Mouse (Mus musculus): ENCODE measurements around the gene Fgf2. TPM values are rescaled to one million over a fixed set of nuclear protein-coding genes. Genes with fewer than 3 reads are reported as not detected.

Gene Fgf2
- polyA plus RNA-seq, 1 experiment from 2014 or later = 0.35 TPM

DNA sequence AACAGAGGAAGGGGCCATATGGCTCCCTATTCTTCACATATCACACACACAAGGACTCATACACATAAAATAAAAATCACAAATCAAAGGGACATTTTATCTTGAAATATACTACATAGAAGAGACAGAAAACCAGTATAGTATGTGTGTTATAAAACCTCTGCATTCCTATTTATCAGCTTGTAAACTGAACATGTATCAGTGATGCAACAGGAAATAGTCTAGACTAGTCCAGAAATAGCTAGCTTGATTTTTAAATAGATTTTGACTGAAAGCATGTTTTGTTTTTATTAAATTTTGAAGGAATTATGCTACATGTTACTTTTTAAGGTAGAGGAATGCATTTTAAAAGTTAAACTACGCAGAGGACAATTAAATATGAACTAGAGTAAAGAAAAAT, 18.2 kb upstream of the Fgf2 start:
- H3K9me3 ChIP-seq (replicated peaks) = no peaks in the 10 kb centered on the region
- DNase-seq (ENCODE audit: low spot score) = no peak
- no peak overlapping the region for H3K27ac ChIP-seq (replicated peaks)
- H3K36me3 ChIP-seq = no peaks in the 10 kb centered on the region
- H3K4me1 ChIP-seq = no peaks in the 10 kb centered on the region
- no peaks in the 10 kb centered on the region for H3K27me3 ChIP-seq (ENCODE audit: low read depth, poor library complexity, severe bottlenecking)
- WGBS = 89% methylated on average over 1 of the region's 1 CpGs
- no peak overlapping the region for H3K4me3 ChIP-seq

DNA sequence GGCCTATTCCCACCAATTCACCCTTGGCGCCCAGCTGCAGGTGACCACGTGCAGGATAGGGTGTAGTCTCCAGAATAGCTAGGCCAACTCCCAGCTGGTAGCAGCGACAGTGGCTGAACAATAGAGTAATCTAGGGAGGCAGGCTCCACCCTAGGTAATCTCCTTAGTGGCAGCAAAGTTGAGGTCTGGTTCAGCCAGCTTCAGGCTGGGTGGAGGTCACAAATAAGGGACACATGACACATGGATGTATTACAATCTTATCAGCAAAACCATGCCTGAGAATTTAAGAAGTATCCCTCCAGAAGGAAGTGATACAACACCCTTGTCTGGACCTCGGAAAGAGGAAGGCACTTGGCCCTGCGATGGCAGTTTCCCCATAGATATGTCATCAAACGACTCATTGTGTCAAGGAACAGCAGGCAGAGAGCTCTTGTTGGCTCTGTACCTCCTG, 16.1 kb upstream of the Fgf2 start:
- DNase-seq (ENCODE audit: low spot score) = no peak
- Histone ChIP-seq H3K36me3 (no peaks in the 10 kb centered on the region), H3K27ac (replicated peaks) (no peak overlapping the region), H3K4me3 (no peak overlapping the region), H3K4me1 (no peaks in the 10 kb centered on the region), H3K27me3 (ENCODE audit: low read depth, poor library complexity, severe bottlenecking) (no peaks in the 10 kb centered on the region), H3K9me3 (replicated peaks) (no peaks in the 10 kb centered on the region)
- WGBS = 63% methylated on average over 6 of the region's 6 CpGs

DNA sequence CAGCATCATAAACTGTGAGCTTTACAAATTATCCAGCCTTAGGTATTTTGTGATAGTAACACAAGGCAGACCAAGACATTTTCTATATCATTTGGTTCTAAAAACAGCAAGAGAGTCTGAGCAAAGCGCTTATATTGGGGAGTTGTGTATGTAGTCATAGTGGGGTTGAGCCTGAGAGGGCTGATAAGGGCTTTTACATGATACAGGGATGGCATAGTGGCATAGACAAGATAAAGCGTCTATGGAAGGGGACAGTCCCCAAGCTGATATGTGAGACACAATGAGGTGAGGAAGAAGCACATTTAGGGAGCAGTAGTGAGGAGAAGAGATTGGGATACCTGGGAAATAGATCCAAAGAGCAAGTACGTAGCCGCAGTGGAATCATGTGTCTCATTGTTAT, 14.1 kb upstream of the Fgf2 start:
- H3K9me3 ChIP-seq (replicated peaks) = no peaks in the 10 kb centered on the region
- 88% methylated on average over 4 of the region's 4 CpGs for WGBS
- no peak for DNase-seq (ENCODE audit: low spot score)
- H3K4me3 ChIP-seq = no peak overlapping the region
- no peaks in the 10 kb centered on the region for H3K4me1 ChIP-seq
- no peaks in the 10 kb centered on the region for H3K36me3 ChIP-seq
- no peaks in the 10 kb centered on the region for H3K27me3 ChIP-seq (ENCODE audit: low read depth, poor library complexity, severe bottlenecking)
- H3K27ac ChIP-seq (replicated peaks) = no peak overlapping the region

DNA sequence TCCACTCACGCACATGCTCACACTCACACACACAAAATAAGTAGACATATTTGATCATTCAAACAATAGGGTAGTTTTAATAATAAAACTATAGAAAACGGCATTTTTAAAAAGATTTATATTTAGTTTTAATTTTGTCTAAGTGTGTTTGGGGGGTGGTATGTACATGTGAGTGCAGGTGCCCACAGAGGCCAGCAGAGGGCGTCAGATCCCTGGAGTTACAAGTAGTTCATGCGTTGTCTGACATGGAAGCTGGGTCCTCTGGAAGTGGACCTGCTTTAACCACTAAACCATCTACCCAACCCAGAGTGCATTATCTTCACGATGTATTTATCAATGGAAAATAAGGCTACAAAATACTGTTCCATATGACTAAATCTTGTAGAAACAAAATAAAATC, 7.0 kb upstream of the Fgf2 start:
- Histone ChIP-seq H3K36me3 (no peaks in the 10 kb centered on the region), H3K4me1 (no peaks in the 10 kb centered on the region), H3K27ac (replicated peaks) (no peak overlapping the region), H3K27me3 (ENCODE audit: low read depth, poor library complexity, severe bottlenecking) (peaks cover 6% of the 10 kb centered on the region), H3K4me3 (no peak overlapping the region), H3K9me3 (replicated peaks) (no peaks in the 10 kb centered on the region)
- DNase-seq (ENCODE audit: low spot score) = no peak
- WGBS = 62% methylated on average over 5 of the region's 5 CpGs

DNA sequence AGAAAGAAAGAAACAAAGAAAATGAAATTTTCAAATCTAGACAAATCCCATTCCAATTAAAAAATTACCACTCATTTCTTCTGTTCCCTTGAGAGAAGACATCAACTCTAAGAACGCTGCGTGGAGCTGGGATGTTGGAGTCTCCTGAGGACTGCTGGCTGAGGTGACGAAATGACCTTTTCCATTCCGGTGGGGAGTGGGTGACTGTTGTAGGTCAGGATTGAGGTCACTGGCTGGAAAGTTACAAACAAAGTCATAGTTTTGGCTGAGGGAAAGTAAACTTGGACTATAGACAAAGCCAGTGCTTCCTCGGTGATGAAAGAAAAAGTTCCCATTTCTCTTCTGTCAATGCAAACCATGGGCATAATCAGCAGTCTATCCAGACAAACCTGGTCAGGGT, 5.3 kb upstream of the Fgf2 start:
- 76% methylated on average over 5 of the region's 5 CpGs for WGBS
- Histone ChIP-seq H3K4me1 (peaks cover 3% of the 10 kb centered on the region), H3K4me3 (no peak overlapping the region), H3K27me3 (ENCODE audit: low read depth, poor library complexity, severe bottlenecking) (peaks cover 23% of the 10 kb centered on the region), H3K36me3 (no peaks in the 10 kb centered on the region), H3K27ac (replicated peaks) (no peak overlapping the region), H3K9me3 (replicated peaks) (no peaks in the 10 kb centered on the region)
- DNase-seq (ENCODE audit: low spot score) = no peak

DNA sequence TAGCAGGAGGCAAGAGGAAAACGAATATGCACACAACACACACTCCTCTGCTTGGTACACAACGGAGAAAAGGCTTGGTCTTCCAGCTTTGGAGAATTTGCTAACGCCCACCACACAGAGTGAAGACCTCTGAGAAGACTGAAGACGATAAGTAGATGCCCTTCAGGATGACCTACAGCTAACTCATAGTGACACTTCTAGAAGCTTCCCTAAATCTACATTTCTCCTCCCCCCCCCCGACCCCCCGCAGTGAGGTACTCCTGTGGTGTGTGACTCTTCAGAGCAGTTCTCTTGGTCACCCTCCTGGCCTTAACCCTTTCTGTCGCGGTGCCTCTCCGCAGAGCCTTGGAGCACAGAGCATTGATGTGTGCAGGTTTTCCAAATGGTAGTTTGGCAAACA, 475 bp upstream of the Fgf2 start:
- Histone ChIP-seq H3K4me1 (peaks cover 17% of the 10 kb centered on the region), H3K27ac (replicated peaks) (no peak overlapping the region), H3K36me3 (no peaks in the 10 kb centered on the region), H3K9me3 (replicated peaks) (no peaks in the 10 kb centered on the region), H3K4me3 (peak overlapping the region; percentile 89), H3K27me3 (ENCODE audit: low read depth, poor library complexity, severe bottlenecking) (peaks cover 60% of the 10 kb centered on the region)
- DNase-seq (ENCODE audit: low spot score) = peak; percentile 14
- 30% methylated on average over 9 of the region's 9 CpGs for whole genome bisulfite sequencing

DNA sequence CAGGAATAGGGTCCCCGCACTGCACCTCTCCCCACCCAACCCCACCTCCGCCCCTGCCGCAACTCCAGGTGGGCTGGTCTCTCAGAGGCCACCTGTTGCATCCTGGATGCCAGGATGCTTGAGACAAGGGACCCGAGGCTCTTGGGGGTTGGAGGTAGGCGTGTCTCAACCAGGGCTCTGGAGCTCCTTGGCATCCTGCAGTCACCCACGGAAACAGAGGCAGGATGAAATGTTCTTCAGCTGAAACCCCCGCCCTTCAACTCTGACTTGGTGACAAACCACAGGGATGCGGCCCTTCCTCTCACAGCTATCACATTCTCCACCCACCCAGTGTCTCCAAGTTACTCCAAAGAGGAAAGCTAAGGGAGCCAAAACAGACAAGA, 1.0 kb downstream of the Fgf2 start:
- no peak for DNase-seq (ENCODE audit: low spot score)
- Histone ChIP-seq H3K27ac (replicated peaks) (peak overlapping the region; percentile 88), H3K4me1 (peaks cover 17% of the 10 kb centered on the region), H3K36me3 (no peaks in the 10 kb centered on the region), H3K27me3 (ENCODE audit: low read depth, poor library complexity, severe bottlenecking) (peaks cover 60% of the 10 kb centered on the region), H3K4me3 (peak overlapping the region; percentile 89), H3K9me3 (replicated peaks) (no peaks in the 10 kb centered on the region)
- WGBS = 11% methylated on average over 8 of the region's 8 CpGs

DNA sequence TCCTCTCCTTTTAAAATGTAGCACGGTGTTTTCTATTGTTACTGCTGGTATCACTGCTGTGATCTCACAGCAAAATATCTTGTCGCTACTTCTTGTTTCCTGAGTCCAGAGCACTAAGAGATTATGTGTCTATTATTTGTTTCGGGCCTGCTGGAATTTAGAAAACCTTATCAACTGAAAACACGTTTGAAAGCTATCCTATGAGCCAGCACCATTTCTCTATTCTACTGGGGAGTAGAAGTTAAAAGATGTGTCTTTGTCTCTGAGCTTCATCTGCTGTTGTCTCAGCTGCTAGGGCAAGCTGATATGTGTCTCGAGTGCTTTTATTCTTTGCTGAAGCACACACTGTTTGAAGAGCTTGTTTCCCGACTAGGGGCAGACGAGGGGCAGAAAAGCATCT, 2.2 kb downstream of the Fgf2 start:
- H3K4me3 ChIP-seq = no peak overlapping the region
- H3K36me3 ChIP-seq = no peaks in the 10 kb centered on the region
- no peaks in the 10 kb centered on the region for H3K9me3 ChIP-seq (replicated peaks)
- no peak for DNase-seq (ENCODE audit: low spot score)
- 62% methylated on average over 7 of the region's 7 CpGs for WGBS
- peaks cover 60% of the 10 kb centered on the region for H3K27me3 ChIP-seq (ENCODE audit: low read depth, poor library complexity, severe bottlenecking)
- H3K4me1 ChIP-seq = peaks cover 17% of the 10 kb centered on the region
- H3K27ac ChIP-seq (replicated peaks) = no peak overlapping the region

DNA sequence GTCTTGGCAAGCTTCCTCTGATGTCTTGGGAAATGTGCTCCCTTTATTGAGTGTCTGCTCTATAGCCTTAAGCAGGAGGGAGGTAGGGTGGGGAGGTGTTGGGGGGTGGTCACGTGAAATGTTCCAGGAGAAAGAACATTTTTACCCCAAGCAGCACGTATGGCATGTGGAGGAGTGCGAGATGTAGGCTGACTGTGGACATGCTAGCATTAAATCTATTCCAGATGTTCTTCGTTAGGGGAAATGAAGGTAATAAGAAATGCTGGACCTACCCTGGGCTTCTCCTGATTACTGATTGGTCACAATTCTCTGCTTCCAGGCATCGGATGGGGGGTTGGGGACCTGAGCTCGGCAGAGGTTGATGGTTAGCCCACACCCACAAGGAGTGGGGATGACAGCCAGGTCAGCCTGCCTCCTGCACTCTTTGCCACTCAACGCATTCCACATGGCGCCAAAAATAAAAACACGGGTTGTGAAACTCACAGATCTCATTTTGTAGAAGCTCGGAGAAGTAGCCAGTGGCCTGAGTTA, 5.9 kb downstream of the Fgf2 start:
- Histone ChIP-seq H3K4me1 (peaks cover 2% of the 10 kb centered on the region; the same call in 1 of the 2 replicates), H3K4me3 (no peak overlapping the region), H3K36me3 (no peaks in the 10 kb centered on the region), H3K9me3 (replicated peaks) (no peaks in the 10 kb centered on the region), H3K27me3 (ENCODE audit: low read depth, poor library complexity, severe bottlenecking) (peaks cover 24% of the 10 kb centered on the region), H3K27ac (replicated peaks) (no peak overlapping the region)
- WGBS = 83% methylated on average over 10 of the region's 10 CpGs
- DNase-seq (ENCODE audit: low spot score) = no peak

DNA sequence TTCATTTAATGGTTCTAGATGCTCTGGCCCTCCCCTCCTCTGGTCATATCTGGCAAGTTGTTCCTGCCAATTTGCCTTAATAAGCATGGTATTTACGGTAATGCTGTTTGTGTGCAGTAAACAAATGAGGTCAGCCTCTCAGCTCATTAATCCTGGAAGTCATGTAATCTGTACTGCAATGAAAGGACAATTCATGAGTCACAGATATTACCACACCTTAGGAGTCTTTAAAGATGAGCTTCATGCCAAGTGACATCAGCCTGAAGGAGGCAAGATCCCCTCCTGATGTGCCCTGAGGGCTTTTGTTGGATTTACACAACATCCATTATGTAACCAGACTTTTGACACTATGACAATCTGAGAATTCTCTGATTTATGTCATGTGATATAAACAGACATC, 6.6 kb downstream of the Fgf2 start:
- no peaks in the 10 kb centered on the region for H3K9me3 ChIP-seq (replicated peaks)
- H3K4me3 ChIP-seq = no peak overlapping the region
- H3K36me3 ChIP-seq = no peaks in the 10 kb centered on the region
- peaks cover 17% of the 10 kb centered on the region for H3K27me3 ChIP-seq (ENCODE audit: low read depth, poor library complexity, severe bottlenecking)
- no peak for DNase-seq (ENCODE audit: low spot score)
- no peak overlapping the region for H3K27ac ChIP-seq (replicated peaks)
- 88% methylated on average over 1 of the region's 1 CpGs for WGBS
- no peaks in the 10 kb centered on the region for H3K4me1 ChIP-seq

DNA sequence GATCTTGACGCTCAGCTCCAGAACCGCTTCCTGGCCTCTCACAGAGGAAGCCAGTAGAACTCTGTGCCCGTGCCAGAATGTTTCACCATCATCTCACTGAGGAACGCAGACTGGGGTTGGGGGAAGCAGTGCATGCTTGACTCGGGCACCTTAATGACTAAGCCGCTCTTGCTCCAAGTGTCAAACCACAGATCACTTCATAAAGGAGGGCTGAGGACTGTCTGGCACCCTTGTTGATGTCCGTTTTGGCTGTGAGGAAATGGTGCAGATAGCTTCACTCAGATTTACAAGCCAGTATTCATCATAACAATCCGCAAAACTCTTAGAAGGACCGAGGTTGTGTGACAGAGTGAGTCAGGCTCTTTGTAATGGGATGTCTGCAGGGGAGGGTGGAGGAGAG, 12.6 kb downstream of the Fgf2 start:
- Histone ChIP-seq H3K4me1 (no peaks in the 10 kb centered on the region), H3K36me3 (no peaks in the 10 kb centered on the region), H3K4me3 (no peak overlapping the region), H3K27me3 (ENCODE audit: low read depth, poor library complexity, severe bottlenecking) (no peaks in the 10 kb centered on the region), H3K27ac (replicated peaks) (no peak overlapping the region), H3K9me3 (replicated peaks) (no peaks in the 10 kb centered on the region)
- WGBS = 89% methylated on average over 9 of the region's 9 CpGs
- DNase-seq (ENCODE audit: low spot score) = no peak

DNA sequence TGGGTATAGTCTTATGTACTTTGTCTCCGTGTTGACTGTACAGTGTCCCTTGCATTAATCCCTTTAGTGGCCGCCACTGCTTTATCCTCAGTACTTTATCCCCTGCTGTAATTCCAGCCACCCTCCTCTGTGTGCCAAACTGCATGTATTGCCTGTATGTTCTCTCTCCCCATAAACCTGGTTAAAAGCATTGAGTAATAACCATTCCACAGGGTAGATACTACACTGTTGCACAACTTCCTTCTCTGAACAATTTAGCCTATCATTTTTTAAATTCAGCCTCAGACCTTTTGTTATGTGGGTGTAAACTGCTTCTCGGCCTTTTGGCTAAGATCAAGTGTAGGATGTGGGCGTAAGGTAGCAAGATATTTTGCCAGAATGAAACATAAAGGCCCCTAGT, 17.0 kb downstream of the Fgf2 start:
- no peaks in the 10 kb centered on the region for H3K4me1 ChIP-seq
- H3K4me3 ChIP-seq = no peak overlapping the region
- no peaks in the 10 kb centered on the region for H3K27me3 ChIP-seq (ENCODE audit: low read depth, poor library complexity, severe bottlenecking)
- H3K27ac ChIP-seq (replicated peaks) = no peak overlapping the region
- H3K36me3 ChIP-seq = no peaks in the 10 kb centered on the region
- no peaks in the 10 kb centered on the region for H3K9me3 ChIP-seq (replicated peaks)
- WGBS = 83% methylated on average over 4 of the region's 4 CpGs
- DNase-seq (ENCODE audit: low spot score) = no peak

DNA sequence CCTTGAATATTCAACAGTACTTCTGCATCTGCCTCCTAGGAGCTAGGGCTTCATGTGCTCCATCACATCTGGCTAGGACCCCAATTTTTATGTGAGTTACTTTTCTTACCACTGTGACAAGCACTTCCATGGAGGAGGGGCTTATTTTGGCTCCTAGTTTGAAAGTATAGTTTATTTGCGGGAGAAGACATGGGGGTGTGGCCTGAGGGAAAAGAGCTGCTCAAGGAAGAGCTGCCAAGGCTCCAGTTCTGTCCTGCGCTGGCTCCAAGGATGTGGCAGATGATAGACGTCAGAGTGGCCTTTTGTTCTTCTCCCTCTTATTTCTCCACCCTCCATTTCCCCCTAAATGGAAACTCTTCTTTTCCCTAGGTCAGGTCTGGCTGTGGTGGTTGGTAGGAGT, 17.8 kb downstream of the Fgf2 start:
- Histone ChIP-seq H3K4me1 (no peaks in the 10 kb centered on the region), H3K27ac (replicated peaks) (no peak overlapping the region), H3K27me3 (ENCODE audit: low read depth, poor library complexity, severe bottlenecking) (no peaks in the 10 kb centered on the region), H3K9me3 (replicated peaks) (no peaks in the 10 kb centered on the region), H3K4me3 (no peak overlapping the region), H3K36me3 (no peaks in the 10 kb centered on the region)
- WGBS = 62% methylated on average over 3 of the region's 3 CpGs
- DNase-seq (ENCODE audit: low spot score) = no peak
